Mouse (Mus musculus): ENCODE measurements around the gene Rtn1. TPM values are rescaled to one million over a fixed set of nuclear protein-coding genes. Genes with fewer than 3 reads are reported as not detected.

The Rtn1 gene
- polyA plus RNA-seq, 1 experiment, result 1,289 TPM

DNA sequence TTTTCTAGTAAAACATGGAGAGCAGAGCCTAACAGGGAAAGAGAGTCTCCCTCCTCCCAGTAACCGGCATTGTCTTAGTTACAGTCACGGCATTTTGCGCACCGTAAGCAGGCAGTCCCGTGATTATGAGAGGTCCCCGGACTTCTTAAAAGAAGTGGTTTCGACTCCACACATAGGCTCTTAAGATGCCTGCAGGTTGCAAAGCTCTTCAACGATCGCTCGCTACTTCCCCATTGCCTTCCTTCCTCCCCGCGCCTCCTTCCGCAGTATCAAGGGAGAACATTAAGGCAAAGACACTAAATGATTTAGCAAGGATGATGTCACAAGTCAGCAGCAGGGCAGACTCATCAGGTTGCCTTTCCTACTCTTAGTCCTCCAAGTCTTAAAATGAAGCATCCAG lies 72.8 kb downstream of the Rtn1 start:
- Histone ChIP-seq H3K27ac (ENCODE audit: insufficient read depth, low read length) (no peak overlapping the region), H3K4me1 (ENCODE audit: control insufficient read depth, insufficient read depth, low read length) (peaks cover 1% of the 10 kb centered on the region; the same call in 1 of the 2 replicates), H3K4me3 (ENCODE audit: insufficient read depth, low read length) (no peak overlapping the region)
- no peak for TF ChIP-seq POLR2A (IDR thresholded peaks at IDR 0.05; ENCODE audit: extremely low read depth, insufficient read depth, low read length)
- no peak for TF ChIP-seq CTCF (IDR thresholded peaks at IDR 0.05; ENCODE audit: extremely low read depth, insufficient read depth, low read length)

DNA sequence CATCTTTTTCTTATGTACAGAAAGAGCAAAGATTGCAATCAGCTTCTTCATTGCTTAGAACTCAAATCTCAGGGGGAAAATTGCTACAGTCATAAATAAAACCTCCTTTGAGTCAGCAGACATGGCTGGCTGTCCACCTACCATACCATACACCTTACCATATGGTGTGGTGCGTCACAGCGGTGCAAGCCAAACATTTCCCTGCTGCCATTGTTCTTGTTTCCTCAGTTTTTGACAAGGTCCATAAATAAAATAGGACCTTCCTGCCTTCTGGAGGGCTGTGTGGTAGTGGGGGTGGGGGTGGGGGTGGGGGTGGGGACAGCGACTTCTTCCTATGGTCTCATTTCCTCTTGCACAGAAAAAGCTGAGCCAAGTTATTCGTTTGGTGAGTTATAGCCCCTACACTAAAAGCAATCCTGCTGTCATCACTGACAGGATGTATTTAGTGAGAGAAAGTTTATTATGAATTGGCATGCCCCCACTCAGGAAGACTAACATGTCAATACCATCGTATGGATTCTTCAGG lies 76.3 kb downstream of the Rtn1 start:
- Histone ChIP-seq H3K27ac (ENCODE audit: insufficient read depth, low read length) (no peak overlapping the region), H3K4me3 (ENCODE audit: insufficient read depth, low read length) (no peak overlapping the region), H3K4me1 (ENCODE audit: control insufficient read depth, insufficient read depth, low read length) (peaks cover 1% of the 10 kb centered on the region; the same call in 1 of the 2 replicates)
- TF ChIP-seq CTCF (IDR thresholded peaks at IDR 0.05; ENCODE audit: extremely low read depth, insufficient read depth, low read length) (no peak), POLR2A (IDR thresholded peaks at IDR 0.05; ENCODE audit: extremely low read depth, insufficient read depth, low read length) (no peak)

GRCm38 (mm10) chr12:72331912-72332487 lies 76.9 kb downstream of the Rtn1 start:
- Histone ChIP-seq H3K4me3 (ENCODE audit: insufficient read depth, low read length) (no peak overlapping the region), H3K27ac (ENCODE audit: insufficient read depth, low read length) (no peak overlapping the region), H3K4me1 (ENCODE audit: control insufficient read depth, insufficient read depth, low read length) (peaks cover 1% of the 10 kb centered on the region; the same call in 1 of the 2 replicates)
- no peak for TF ChIP-seq POLR2A (IDR thresholded peaks at IDR 0.05; ENCODE audit: extremely low read depth, insufficient read depth, low read length)
- TF ChIP-seq CTCF (IDR thresholded peaks at IDR 0.05; ENCODE audit: extremely low read depth, insufficient read depth, low read length), result no peak

DNA sequence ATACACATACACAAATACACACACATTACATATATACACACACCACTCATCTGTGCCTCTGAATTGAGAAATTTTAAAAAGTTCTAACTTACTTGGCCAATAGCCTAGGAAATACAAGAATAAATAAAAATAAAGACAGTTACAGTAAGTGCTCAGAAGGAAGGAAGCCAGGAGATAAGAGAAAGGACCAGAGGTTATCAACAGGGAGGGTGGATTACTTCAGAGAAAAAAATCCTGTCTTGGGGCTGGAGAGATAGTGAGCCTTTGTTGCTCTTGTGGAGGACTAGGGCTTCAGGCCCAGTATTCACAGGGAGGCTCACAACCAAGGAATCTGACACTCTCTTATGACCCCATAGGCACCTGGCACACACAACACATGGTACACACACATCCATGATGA lies 82.8 kb downstream of the Rtn1 start:
- Histone ChIP-seq H3K27ac (ENCODE audit: insufficient read depth, low read length) (no peak overlapping the region), H3K4me3 (ENCODE audit: insufficient read depth, low read length) (no peak overlapping the region), H3K4me1 (ENCODE audit: control insufficient read depth, insufficient read depth, low read length) (no peaks in the 10 kb centered on the region; the same call in 1 of the 2 replicates)
- no peak for TF ChIP-seq POLR2A (IDR thresholded peaks at IDR 0.05; ENCODE audit: extremely low read depth, insufficient read depth, low read length)
- no peak for TF ChIP-seq CTCF (IDR thresholded peaks at IDR 0.05; ENCODE audit: extremely low read depth, insufficient read depth, low read length)

DNA sequence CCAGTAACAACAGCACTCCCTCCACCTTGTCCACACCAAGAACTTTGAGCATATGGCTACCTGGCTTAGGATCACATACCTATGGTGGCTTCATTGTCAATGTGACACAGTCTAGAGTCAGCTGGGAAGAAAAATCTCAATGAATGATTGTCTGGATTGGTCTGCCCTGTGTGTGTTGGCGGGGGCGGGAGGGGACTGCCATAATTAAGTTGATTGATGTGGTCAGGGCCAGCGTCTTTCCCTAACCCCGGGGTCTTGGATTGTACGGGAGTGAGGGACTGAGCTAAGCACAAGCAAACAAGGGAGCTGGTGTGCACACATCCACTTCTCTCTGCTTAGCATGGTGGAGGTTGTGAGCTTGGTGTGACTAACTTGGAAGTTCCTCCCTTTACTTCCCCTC lies 83.8 kb downstream of the Rtn1 start:
- TF ChIP-seq CTCF (IDR thresholded peaks at IDR 0.05; ENCODE audit: extremely low read depth, insufficient read depth, low read length) (no peak), POLR2A (IDR thresholded peaks at IDR 0.05; ENCODE audit: extremely low read depth, insufficient read depth, low read length) (no peak)
- Histone ChIP-seq H3K4me3 (ENCODE audit: insufficient read depth, low read length) (no peak overlapping the region), H3K4me1 (ENCODE audit: control insufficient read depth, insufficient read depth, low read length) (no peaks in the 10 kb centered on the region; the same call in none of the 2 replicates), H3K27ac (ENCODE audit: insufficient read depth, low read length) (no peak overlapping the region)

- H3K4me1 ChIP-seq (ENCODE audit: control insufficient read depth, insufficient read depth, low read length), result no peaks in the 10 kb centered on the region; the same call in none of the 2 replicates
- TF ChIP-seq POLR2A (IDR thresholded peaks at IDR 0.05; ENCODE audit: extremely low read depth, insufficient read depth, low read length), result no peak
- no peak for TF ChIP-seq CTCF (IDR thresholded peaks at IDR 0.05; ENCODE audit: extremely low read depth, insufficient read depth, low read length)
- H3K27ac ChIP-seq (ENCODE audit: insufficient read depth, low read length), result no peak overlapping the region
- no peak overlapping the region for H3K4me3 ChIP-seq (ENCODE audit: insufficient read depth, low read length)
These were observed 84.5 kb downstream of the Rtn1 start for GRCm38 (mm10) chr12:72324210-72324871.

GRCm38 (mm10) chr12:72323778-72324177 lies 85.1 kb downstream of the Rtn1 start:
- H3K4me3 ChIP-seq (ENCODE audit: insufficient read depth, low read length), result no peak overlapping the region

DNA sequence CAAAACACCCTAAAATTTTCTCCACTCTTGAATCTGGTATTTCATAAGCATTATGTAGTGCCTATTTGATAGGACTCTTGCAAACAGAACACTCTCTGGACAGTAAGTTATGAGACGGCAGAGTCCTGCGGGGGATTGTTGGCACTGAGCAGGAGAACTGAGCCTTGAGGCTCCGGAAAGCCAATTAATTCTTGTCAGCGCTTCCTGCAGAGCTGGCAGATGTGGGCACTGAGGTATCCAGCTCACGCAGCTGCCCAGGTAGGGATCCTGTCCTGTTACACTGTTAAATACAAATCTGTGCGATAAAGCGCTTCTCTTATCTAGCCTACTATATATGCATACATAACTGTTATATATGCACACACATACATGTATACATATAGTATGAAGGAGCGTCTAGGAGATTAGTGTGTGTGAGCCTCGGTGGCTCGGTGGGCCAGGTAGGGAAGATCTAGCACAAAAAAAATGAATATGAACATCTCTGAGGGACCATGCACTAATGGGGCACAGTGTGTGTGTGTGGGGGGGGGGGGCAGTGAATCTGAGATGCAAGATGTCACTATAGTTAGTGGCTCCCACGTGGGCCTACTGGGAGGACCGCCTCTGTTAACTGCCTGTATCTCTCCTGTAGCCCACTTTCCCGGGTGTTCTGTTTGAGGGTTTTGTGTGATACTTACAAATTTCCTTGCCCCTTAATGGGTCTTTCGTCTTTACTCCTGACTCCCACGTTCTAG lies 93.0 kb downstream of the Rtn1 start:
- no peak overlapping the region for H3K4me3 ChIP-seq (ENCODE audit: insufficient read depth, low read length)
- no peak for TF ChIP-seq CTCF (IDR thresholded peaks at IDR 0.05; ENCODE audit: extremely low read depth, insufficient read depth, low read length)
- no peak for TF ChIP-seq POLR2A (IDR thresholded peaks at IDR 0.05; ENCODE audit: extremely low read depth, insufficient read depth, low read length)
- H3K27ac ChIP-seq (ENCODE audit: insufficient read depth, low read length), result no peak overlapping the region
- no peaks in the 10 kb centered on the region; the same call in none of the 2 replicates for H3K4me1 ChIP-seq (ENCODE audit: control insufficient read depth, insufficient read depth, low read length)

More at GRCm38 (mm10) chr12:72323778-72324177, 85.1 kb downstream of the Rtn1 start:
- no peak for TF ChIP-seq CTCF (IDR thresholded peaks at IDR 0.05; ENCODE audit: extremely low read depth, insufficient read depth, low read length)
- no peak for TF ChIP-seq POLR2A (IDR thresholded peaks at IDR 0.05; ENCODE audit: extremely low read depth, insufficient read depth, low read length)
- no peaks in the 10 kb centered on the region; the same call in none of the 2 replicates for H3K4me1 ChIP-seq (ENCODE audit: control insufficient read depth, insufficient read depth, low read length)
- H3K27ac ChIP-seq (ENCODE audit: insufficient read depth, low read length), result no peak overlapping the region

DNA sequence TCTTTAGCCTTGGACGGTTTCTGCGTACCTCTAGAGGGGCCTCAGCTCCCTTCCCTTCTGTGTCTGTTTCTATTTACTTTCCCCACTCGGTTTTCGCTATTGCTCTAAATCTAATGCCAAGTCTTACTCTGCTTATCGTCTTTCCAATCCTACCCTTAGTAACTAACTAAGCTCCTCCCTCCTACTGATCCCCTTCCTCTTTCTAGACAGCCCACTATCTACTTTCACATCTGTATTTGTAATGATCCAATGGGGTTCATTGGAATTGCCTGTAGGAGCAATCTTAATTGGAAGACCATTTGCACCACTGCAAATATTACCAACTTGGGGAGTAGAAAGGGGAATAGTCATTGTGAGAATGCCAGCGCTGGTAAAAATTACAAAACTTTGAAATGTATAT lies 98.0 kb downstream of the Rtn1 start:
- Histone ChIP-seq H3K27ac (ENCODE audit: insufficient read depth, low read length) (no peak overlapping the region), H3K4me1 (ENCODE audit: control insufficient read depth, insufficient read depth, low read length) (no peaks in the 10 kb centered on the region; the same call in 1 of the 2 replicates), H3K4me3 (ENCODE audit: insufficient read depth, low read length) (no peak overlapping the region)
- TF ChIP-seq POLR2A (IDR thresholded peaks at IDR 0.05; ENCODE audit: extremely low read depth, insufficient read depth, low read length) (no peak), CTCF (IDR thresholded peaks at IDR 0.05; ENCODE audit: extremely low read depth, insufficient read depth, low read length) (no peak)
